In the genomic region with DNA sequence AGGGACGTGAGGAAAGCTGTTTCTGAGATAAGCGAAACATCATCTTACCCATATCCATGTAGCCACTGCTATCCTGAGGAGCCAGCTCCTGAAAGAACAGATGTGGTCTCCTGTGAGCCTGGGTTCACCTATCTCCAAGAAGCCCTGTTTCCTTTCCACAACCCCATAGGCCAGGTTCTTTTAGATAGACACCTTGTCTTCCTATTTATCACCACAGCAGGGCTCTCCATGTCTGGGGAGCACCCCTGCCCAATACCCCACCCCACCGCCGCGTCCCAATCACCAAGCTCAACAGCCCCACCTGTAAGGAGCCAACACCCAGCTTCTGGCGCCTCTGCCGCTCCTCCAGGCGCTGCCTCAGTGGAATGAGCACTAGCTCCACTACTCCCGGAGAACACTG, we compare ENCODE assay signal across 13 mouse cellular contexts.
"Had no signal": no experiment of that assay in that cellular context is flagged by ENCODE, and none has a peak within 500 bp of the region (broad histone marks: within the 10 kb centered on the region; RNA-seq: fewer than 3 reads in every experiment).

No protein-coding gene starts in this region.

- H3K4me3 ChIP-seq: intestine, embryonic 15.5 days; midbrain, embryonic 13.5 days had no signal

- H3K27ac ChIP-seq: intestine, embryonic 15.5 days; liver, embryonic 15.5 days; midbrain, embryonic 13.5 days had no signal

- ATAC-seq: intestine, embryonic 15.5 days; lung, postnatal 0 days; midbrain, embryonic 13.5 days had no signal

- H3K9me3 ChIP-seq: intestine, embryonic 15.5 days; liver, embryonic 15.5 days; midbrain, embryonic 13.5 days had no signal

- DNase-seq: kidney, adult 18-20 months; kidney, adult 9 months; kidney, postnatal 14 days; kidney, postnatal 4 days; left cerebral cortex, postnatal 4 days; lung, embryonic 14.5 days; thymus, adult 18-20 months; thymus, postnatal 14 days; thymus, postnatal 4 days had no signal

- H3K9ac ChIP-seq: liver, embryonic 15.5 days; lung, embryonic 14.5 days; midbrain, embryonic 13.5 days had no signal
